Mouse (Mus musculus): ENCODE results near the gene Ccl27a. TPM values are rescaled to one million over a fixed set of nuclear protein-coding genes. Genes with fewer than 3 reads are reported as not detected.
A peak's percentile ranks its signal among the peaks of the same experiment; 100 is the strongest.
"Not testable (repeated sequence)": the region's sequence is repeated elsewhere in the genome, so short reads cannot be mapped to it uniquely, and the experiment has no call there.

Ccl27a gene
- total RNA-seq (2021) = 100 to 1,000 TPM; 226 to 245 TPM
- long read RNA-seq, experiment 1, transcript Ccl27a-206 (6 exons, 590 nt) = major isoform, 22 of 129 reads
- long read RNA-seq, experiment 1, transcript Ccl27a-204 (3 exons, 731 nt) = minor isoform, 11 of 129 reads
- long read RNA-seq, experiment 1, transcript Ccl27a-205 (5 exons, 841 nt) = minor isoform, 17 of 129 reads
- long read RNA-seq, experiment 1, partial matches to known transcripts = 11 of 129 reads
- long read RNA-seq, experiment 1, other reads (novel, unspliced or antisense) = 53 of 129 reads
- long read RNA-seq, experiment 2, transcript Ccl27a-206 (6 exons, 590 nt) = major isoform, 14 of 75 reads
- long read RNA-seq, experiment 2, transcript Ccl27a-216 (2 exons, 614 nt) = minor isoform, 5 of 75 reads
- long read RNA-seq, experiment 2, transcript Ccl27a-205 (5 exons, 841 nt) = minor isoform, 10 of 75 reads
- long read RNA-seq, experiment 2, transcript Ccl27a-202 (4 exons, 350 nt) = minor isoform, 5 of 75 reads
- long read RNA-seq, experiment 2, partial matches to known transcripts = 6 of 75 reads
- long read RNA-seq, experiment 2, other reads (novel, unspliced or antisense) = 29 of 75 reads

GRCm38 (mm10) chr4:41774002-41774401, at the start of gene Ccl27a:
Gene Ccl27a (minus strand): TSS chr4:41774247.
- peak; percentile 79 to 84 for DNase-seq (ENCODE audit: low spot score in 2 of 2)

GRCm38 (mm10) chr4:41783197-41783596, 9.2 kb upstream of the Ccl27a start:
- not testable (repeated sequence) for DNase-seq (ENCODE audit: low spot score in 2 of 2)

- DNase-seq (ENCODE audit: low spot score in 2 of 2) = not testable (repeated sequence)
Observed at GRCm38 (mm10) chr4:41782711-41783110, 8.7 kb upstream of the Ccl27a start.

GRCm38 (mm10) chr4:41781748-41782485, 7.9 kb upstream of the Ccl27a start:
- not testable (repeated sequence) for DNase-seq (ENCODE audit: low spot score in 2 of 2)

- not testable (repeated sequence) for DNase-seq (ENCODE audit: low spot score in 2 of 2)
Observed at GRCm38 (mm10) chr4:41781271-41781670, 7.2 kb upstream of the Ccl27a start.

GRCm38 (mm10) chr4:41775840-41776239, 1.8 kb upstream of the Ccl27a start:
- peak in 1 of 2 experiments; percentile 0 for DNase-seq (ENCODE audit: low spot score in 2 of 2)

GRCm38 (mm10) chr4:41774506-41774905, 459 bp upstream of the Ccl27a start:
- not testable (repeated sequence) for DNase-seq (ENCODE audit: low spot score in 2 of 2)

GRCm38 (mm10) chr4:41773502-41773901, 545 bp downstream of the Ccl27a start:
- DNase-seq (ENCODE audit: low spot score in 2 of 2) = not testable (repeated sequence)

- DNase-seq (ENCODE audit: low spot score in 2 of 2) = not testable (repeated sequence)
Observed at GRCm38 (mm10) chr4:41772946-41773345, 1.1 kb downstream of the Ccl27a start.

GRCm38 (mm10) chr4:41767301-41767700, 6.7 kb downstream of the Ccl27a start:
- not testable (repeated sequence) for DNase-seq (ENCODE audit: low spot score in 2 of 2)

- not testable (repeated sequence) for DNase-seq (ENCODE audit: low spot score in 2 of 2)
Observed at GRCm38 (mm10) chr4:41763176-41763575, 10.9 kb downstream of the Ccl27a start.

- DNase-seq (ENCODE audit: low spot score in 2 of 2) = peak; percentile 48 to 66
Observed at GRCm38 (mm10) chr4:41762688-41763114, 11.3 kb downstream of the Ccl27a start.

- DNase-seq (ENCODE audit: low spot score in 2 of 2) = no peak
Observed at GRCm38 (mm10) chr4:41762099-41762687, 11.9 kb downstream of the Ccl27a start.

- DNase-seq (ENCODE audit: low spot score in 2 of 2) = no peak
Observed at GRCm38 (mm10) chr4:41761680-41762079, 12.4 kb downstream of the Ccl27a start.

- no peak for DNase-seq (ENCODE audit: low spot score in 2 of 2)
Observed at GRCm38 (mm10) chr4:41760911-41761310, 13.1 kb downstream of the Ccl27a start.

GRCm38 (mm10) chr4:41760288-41760721, 13.7 kb downstream of the Ccl27a start:
- DNase-seq (ENCODE audit: low spot score in 2 of 2) = peak; percentile 48 to 56

- DNase-seq (ENCODE audit: low spot score in 2 of 2) = no peak
Observed at GRCm38 (mm10) chr4:41759656-41760287, 14.3 kb downstream of the Ccl27a start.

- peak in 1 of 2 experiments; percentile 41 for DNase-seq (ENCODE audit: low spot score in 2 of 2)
Observed at GRCm38 (mm10) chr4:41759206-41759605, 14.8 kb downstream of the Ccl27a start.

GRCm38 (mm10) chr4:41758701-41759100, 15.3 kb downstream of the Ccl27a start:
- no peak for DNase-seq (ENCODE audit: low spot score in 2 of 2)

- no peak for DNase-seq (ENCODE audit: low spot score in 2 of 2)
Observed at GRCm38 (mm10) chr4:41758021-41758420, 16.0 kb downstream of the Ccl27a start.

- no peak for DNase-seq (ENCODE audit: low spot score in 2 of 2)
Observed at GRCm38 (mm10) chr4:41757321-41757720, 16.7 kb downstream of the Ccl27a start.
